Mouse (Mus musculus): ENCODE data around the gene Sorbs1.

DNA sequence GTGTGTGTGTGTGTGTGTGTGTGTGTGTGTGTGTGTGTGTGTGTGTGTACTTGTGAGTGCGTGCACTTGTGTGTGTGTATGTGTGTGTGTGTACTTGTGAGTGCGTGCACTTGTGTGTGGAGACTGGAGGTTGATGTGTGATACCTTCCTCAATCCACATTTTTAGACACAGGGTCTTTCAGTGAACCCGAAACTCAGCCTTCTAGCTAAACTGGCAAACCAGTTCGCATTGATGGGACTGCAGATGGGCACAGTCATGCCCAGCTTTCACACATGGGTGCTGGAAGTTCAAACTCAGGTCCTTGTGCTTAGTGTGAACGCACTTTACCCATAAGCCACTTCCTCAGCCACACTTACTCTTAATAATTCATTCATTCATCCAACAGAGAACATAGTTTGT, 265.1 kb downstream of the Sorbs1 start:
- no peak for TF ChIP-seq CTCF (IDR thresholded peaks at IDR 0.05; ENCODE audit: low read depth)
- no peak for TF ChIP-seq EP300 (optimal IDR thresholded peaks at IDR 0.05)

Data from stomach, postnatal 0 days (tissue).